Mouse (Mus musculus) R1 (cell line): ENCODE results near the gene Mvb12a.

Experiments
- DNase-seq: peaks from one replicate; pipeline ENCODE4 v3.0.0-alpha.2; 2018; ENCODE audit warnings: low read depth, low spot score

Gene Mvb12a

DNA sequence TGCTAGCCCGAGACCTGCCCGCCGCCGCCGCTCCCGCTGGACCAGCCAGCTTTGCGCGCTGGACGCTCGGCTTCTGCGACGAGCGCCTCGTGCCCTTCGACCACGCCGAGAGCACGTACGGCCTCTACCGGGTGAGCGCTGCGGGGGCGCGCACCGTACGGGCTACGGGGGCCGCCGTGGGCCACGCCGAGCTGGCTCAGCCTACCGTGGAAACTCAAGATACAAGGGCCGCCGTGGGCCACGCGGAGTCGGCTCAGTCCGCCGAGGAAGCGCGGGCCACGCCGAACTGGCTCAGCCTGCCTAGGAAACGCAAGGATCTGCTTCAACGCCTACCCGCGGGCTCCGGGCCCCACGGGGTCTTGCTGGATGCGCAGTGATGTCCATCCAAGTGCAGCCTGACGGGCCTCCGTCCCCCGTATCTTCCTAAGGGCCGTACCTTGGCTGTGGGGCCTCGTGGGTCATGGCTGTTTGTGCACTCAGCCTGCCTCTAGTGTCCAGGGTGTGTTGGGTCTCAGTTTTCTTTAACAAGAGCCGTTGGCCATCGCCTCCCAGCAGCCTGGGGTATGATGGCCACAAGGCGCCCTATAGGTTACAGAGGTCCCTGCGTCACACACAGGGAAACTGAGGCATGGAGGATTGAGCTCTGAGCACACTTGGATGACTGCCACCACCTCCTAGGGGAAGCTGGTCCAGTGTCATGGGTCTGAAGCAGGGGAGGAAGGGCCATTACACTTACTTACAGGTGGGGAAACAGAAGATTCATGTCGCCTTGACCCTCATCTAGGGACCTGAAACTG is 49.9 kb downstream of the Mvb12a start:
- DNase-seq: peak; percentile 45

DNA sequence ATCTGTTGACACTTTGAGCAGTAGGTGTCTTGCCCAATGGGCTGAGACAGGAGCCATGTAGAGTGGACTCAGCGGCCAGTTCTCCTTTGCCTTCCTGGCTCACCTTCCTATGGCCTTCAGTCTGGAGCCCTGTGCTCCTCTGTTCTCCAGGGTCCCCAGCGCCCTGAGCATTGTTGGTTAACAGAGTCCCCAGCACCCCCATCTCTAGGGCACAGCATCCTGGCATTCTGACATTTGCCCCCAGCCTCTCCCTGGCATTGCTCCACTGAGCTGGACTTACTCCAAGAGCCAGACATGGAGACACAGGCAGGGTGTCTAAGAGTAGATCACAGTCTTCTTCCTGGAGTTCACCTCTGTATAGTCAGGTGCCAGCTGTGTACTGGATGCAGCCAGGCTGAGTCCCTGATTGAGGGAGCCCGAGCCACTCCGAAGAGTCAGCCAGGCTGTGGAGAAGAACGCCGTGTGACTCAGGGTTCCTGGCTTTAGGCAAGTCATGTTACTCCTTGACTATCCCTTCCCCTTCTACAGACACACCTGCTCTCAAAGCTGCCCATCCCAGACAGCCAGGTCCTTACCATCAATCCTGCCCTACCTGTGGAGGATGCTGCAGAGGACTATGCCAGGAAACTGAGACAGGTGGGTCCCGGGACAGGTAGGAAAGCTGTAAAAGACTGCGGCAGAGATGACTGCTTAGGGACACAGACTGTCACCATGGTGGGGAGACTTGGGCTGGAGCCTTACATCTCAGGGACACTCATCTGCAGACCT is 51.0 kb downstream of the Mvb12a start:
- DNase-seq: no peak

DNA sequence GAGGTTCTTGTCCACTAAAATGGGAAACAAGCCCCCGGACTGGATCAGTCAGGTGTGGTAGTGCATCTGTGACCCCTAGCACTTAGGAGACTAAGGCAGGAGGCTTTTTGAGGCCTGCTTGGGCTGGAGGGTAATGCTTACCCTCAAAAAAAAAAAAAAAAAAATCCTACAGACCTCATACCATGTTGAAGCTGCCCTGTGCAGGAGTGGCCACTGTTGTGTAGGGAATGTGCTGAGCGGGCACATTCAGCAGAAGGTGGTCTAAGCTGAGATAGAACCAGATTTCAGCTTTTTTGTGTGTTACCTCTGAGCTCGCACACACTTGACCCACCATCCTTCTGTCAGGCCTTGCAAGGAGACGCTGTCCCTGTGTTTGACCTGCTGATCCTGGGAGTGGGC is 51.6 kb downstream of the Mvb12a start:
- no peak for DNase-seq

DNA sequence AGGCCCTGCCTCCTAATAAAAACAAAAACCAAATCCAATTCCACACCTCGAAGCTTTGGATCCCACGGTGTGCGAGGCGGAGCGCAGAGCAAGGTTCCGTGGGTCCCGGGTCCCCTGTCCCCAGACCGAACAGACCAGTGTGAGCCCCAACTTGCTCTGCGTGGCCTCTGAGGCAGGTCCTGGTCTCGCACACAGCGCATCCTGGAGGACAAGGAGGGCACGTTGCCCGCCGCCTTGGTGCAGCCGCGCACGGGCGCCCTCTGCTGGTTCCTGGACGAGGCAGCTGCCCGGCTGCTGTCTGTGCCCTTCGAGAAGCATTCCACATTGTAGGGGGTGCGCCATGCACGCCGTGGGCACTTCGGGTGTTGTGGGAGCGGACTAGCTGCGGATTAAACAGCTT is 53.1 kb downstream of the Mvb12a start:
- DNase-seq: peak; percentile 82

DNA sequence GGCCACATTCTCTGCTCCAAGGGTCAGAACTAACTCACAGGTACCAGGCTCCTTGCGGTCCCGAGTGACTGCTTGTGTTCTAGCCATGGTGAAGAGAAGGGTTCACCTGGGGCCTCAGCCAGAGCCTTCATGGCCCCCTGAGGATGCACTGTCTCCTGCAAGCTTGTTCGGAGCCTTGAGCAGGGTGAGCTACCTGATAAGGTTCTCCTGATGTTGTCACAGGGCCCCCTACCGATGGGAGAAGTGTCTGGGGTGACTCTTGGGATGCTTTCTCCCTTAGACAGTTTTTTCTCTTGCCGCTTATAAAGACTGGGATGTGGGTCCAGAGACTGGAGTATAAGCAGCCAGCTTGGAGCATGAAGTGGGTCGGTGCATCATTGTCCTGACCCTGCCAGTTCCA is 53.7 kb downstream of the Mvb12a start:
- DNase-seq: no peak

DNA sequence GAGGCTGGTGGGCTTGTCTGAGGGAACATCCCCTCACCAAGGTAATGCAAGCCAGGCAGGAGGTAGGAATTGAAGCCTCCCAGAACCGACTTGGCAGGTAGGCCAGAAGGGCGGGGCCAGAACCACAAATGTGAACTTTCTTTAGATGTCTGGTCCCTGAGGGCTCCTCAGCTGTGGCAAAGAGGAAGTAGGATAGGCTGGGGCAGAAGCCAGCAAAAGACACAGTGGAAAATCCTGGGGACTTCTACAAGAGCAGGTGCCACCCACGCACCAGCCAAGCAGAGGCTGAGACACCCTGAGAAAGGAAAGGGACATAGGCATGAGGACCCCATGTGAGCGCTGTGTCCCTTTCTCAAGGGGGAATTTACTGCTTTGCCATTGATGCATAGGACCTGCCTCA is 54.1 kb downstream of the Mvb12a start:
- DNase-seq: no peak

DNA sequence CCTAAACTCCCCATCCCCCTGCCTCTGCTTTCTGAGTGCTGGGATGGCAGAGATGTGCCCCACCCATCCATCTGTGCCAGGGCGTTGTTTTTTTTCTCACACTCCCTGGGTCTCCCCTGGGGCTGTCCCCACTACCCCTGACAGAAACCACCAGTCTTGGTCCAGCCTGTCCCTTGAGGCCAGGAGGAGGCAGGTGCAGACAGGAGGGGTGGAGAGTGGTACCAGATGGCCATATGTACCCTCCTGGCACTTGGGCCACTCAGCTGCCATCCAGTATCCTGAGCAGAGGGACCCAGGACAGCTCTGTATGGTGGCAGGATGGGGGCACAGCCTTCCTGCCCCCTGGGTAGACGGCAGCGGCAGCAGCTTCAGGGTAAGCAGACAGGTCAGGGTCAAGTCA is 54.7 kb downstream of the Mvb12a start, which contains the start of gene Fam129c:
Gene Fam129c (plus strand): TSS at position 198 of the 400 bp plus-strand sequence.
- no peak for DNase-seq
